Mouse (Mus musculus) spleen, adult 2 months (tissue): ENCODE data around the gene Srpx.

Source experiments
- CTCF ChIP-seq: fragments of 200-500 bp; IDR thresholded peaks from 2 replicates; pipeline ENCODE4 v1.5.1; 2011; ENCODE audit warnings: mild to moderate bottlenecking, inconsistent platforms; ENCODE audit not compliant: insufficient read depth, insufficient read length, insufficient replicate concordance; ENCODE audit errors: extremely low read depth
- POLR2A ChIP-seq: fragments of 200-500 bp; IDR thresholded peaks from 2 replicates; pipeline ENCODE4 v1.6.1; 2011; ENCODE audit warnings: low read depth, low read length, inconsistent platforms

DNA sequence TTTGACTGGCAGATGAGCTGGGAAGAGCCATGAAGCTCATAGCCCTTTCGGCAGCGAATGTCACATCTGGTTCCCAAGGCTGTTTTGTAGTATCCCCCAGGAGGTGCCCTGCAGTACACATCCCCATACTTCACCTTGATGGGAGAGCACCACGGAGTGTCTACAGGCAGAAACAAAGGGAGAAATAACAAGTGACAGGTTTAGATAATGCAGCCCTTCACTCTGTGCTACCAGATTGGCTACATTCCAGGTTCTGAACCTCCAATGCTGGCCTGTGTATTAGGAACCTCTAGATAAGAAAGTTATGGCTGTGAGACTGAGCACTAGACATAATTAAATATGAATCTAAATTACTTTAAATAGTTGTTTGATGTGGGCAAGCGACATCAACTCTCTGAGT lies 48.1 kb downstream of the Srpx start:
- TF ChIP-seq CTCF: no peak
- no peak for TF ChIP-seq POLR2A
